ENCODE assay signal across 28 mouse cellular contexts in genomic region chr3:21699526-21699925, GRCm38 (mm10).
DNase-seq lines count a peak whose midpoint lies in the region; ATAC-seq lines count a peak whose summit lies in the region.
"Had no signal": no experiment of that assay in that cellular context is flagged by ENCODE, and none has a peak within 500 bp of the region (broad histone marks: within the 10 kb centered on the region; RNA-seq: fewer than 3 reads in every experiment).

No protein-coding gene starts in this region.

- no peak overlapping the region for H3K4me2 ChIP-seq in intestine, embryonic 16.5 days (ENCODE audit: low read depth, low read length)
- H3K4me2 ChIP-seq: forebrain, embryonic 12.5 days; liver, embryonic 15.5 days; lung, embryonic 15.5 days; midbrain, embryonic 11.5 days had no signal

- intact Hi-C loops in left cerebral cortex, postnatal 10 days (cut with DNase I), result no loop called here

- no peaks in the 10 kb centered on the region for H3K36me3 ChIP-seq in intestine, embryonic 16.5 days (ENCODE audit: control insufficient read depth, insufficient read depth, low read length)
- H3K36me3 ChIP-seq: embryonic facial prominence, embryonic 10.5 days; forebrain, embryonic 12.5 days; G1E; heart, embryonic 10.5 days; hindbrain, embryonic 10.5 days; limb, embryonic 10.5 days; liver, embryonic 15.5 days; lung, embryonic 15.5 days had no signal

- no peak overlapping the region for H3K27ac ChIP-seq in intestine, embryonic 16.5 days (ENCODE audit: low read length)
- H3K27ac ChIP-seq: embryonic facial prominence, embryonic 10.5 days; forebrain, embryonic 12.5 days; heart, embryonic 10.5 days; hindbrain, embryonic 10.5 days; limb, embryonic 10.5 days; liver, embryonic 15.5 days; lung, embryonic 15.5 days had no signal

- peak; percentile 36 for ATAC-seq in intestine, embryonic 16.5 days
- ATAC-seq: activated CD4-positive, CD25-positive, alpha-beta regulatory T cell, adult 4 months; hindbrain, embryonic 16.5 days had no signal

- WGBS in intestine, embryonic 16.5 days, result 97% methylated on average over 1 of the region's 1 CpGs

- peak; percentile 5 for DNase-seq in adrenal gland, postnatal 14 days
- no peak for DNase-seq in adrenal gland, adult 2 months
- DNase-seq in 3134 (ENCODE audit: extremely low read depth, insufficient read length, low spot score), result peak; percentile 58
- DNase-seq in adipocyte (ENCODE audit: low spot score), result peak; percentile 42
- no peak for DNase-seq in left cerebral cortex, postnatal 10 days (ENCODE audit: extremely low spot score in 1 of 2, low spot score in 2 of 2)
- DNase-seq in embryo, embryonic 10 days (ENCODE audit: low spot score), result no peak
- DNase-seq in heart, adult 9 months (ENCODE audit: low spot score in 2 of 2), result no peak
- DNase-seq: adrenal gland, postnatal 25 days; cerebellum, adult 8-10 months; gastrocnemius, postnatal 25 days; kidney, adult 11 months; kidney, postnatal 4 days; liver; spleen, adult 18-20 months; thymus, postnatal 14 days had no signal

- H3K4me3 ChIP-seq in intestine, embryonic 16.5 days (ENCODE audit: low read length), result no peak overlapping the region
- H3K4me3 ChIP-seq: embryonic facial prominence, embryonic 10.5 days; forebrain, embryonic 12.5 days; heart, embryonic 10.5 days; hindbrain, embryonic 10.5 days; limb, embryonic 10.5 days; liver, embryonic 15.5 days; lung, embryonic 15.5 days had no signal

- H3K4me1 ChIP-seq in intestine, embryonic 16.5 days (ENCODE audit: control insufficient read depth, insufficient read depth, low read length), result peaks cover 3% of the 10 kb centered on the region; the same call in 1 of the 2 replicates
- H3K4me1 ChIP-seq: embryonic facial prominence, embryonic 10.5 days; forebrain, embryonic 12.5 days; heart, embryonic 10.5 days; hindbrain, embryonic 10.5 days; limb, embryonic 10.5 days; liver, embryonic 15.5 days; lung, embryonic 15.5 days had no signal

- H3K9me3 ChIP-seq in intestine, embryonic 16.5 days (ENCODE audit: control insufficient read depth, low read length), result no peaks in the 10 kb centered on the region
- H3K9me3 ChIP-seq: embryonic facial prominence, embryonic 10.5 days; forebrain, embryonic 12.5 days; G1E; heart, embryonic 10.5 days; hindbrain, embryonic 10.5 days; limb, embryonic 10.5 days; liver, embryonic 15.5 days; lung, embryonic 15.5 days had no signal

- no peak overlapping the region for H3K9ac ChIP-seq in intestine, embryonic 16.5 days (ENCODE audit: low read depth, low read length)
- H3K9ac ChIP-seq: forebrain, embryonic 12.5 days; liver, embryonic 15.5 days; lung, embryonic 15.5 days had no signal

- H3K27me3 ChIP-seq in intestine, embryonic 16.5 days (replicated peaks; ENCODE audit: control insufficient read depth, insufficient read depth, low read length), result no peaks in the 10 kb centered on the region
- H3K27me3 ChIP-seq: CH12.LX; forebrain, embryonic 12.5 days; liver, embryonic 15.5 days; lung, embryonic 15.5 days had no signal

Comparison
In these comparisons a context has a peak if more than half of its experiments do, and no peak if none do; other contexts are left out.
1. DNase-seq: peak in adrenal gland, postnatal 14 days (single experiment), 3134 (single experiment) and adipocyte (single experiment); none in adrenal gland, adult 2 months (single experiment), left cerebral cortex, postnatal 10 days (0 of 2), embryo, embryonic 10 days (single experiment) and heart, adult 9 months (0 of 2).